Mouse (Mus musculus) C2C12 (cell line): ENCODE measurements at regions not wholly inside any gene's neighbourhood (a gene's known extent, or its start where the extent isn't known, plus 50 kb on each side); places are given as distances from the start of the nearest gene placed in this dataset.

Experiments used
- CTCF ChIP-seq: IDR thresholded peaks from one replicate; pipeline ENCODE4 v1.5.1; 2011; ENCODE audit not compliant: control insufficient read depth, insufficient read depth, insufficient read length
- MYOD1 ChIP-seq: IDR thresholded peaks from one replicate; pipeline ENCODE4 v1.6.1; 2011; ENCODE audit warnings: low read depth; ENCODE audit not compliant: control insufficient read depth, insufficient read length
- MYOG ChIP-seq: IDR thresholded peaks from one replicate; pipeline ENCODE4 v1.6.1; 2011; ENCODE audit not compliant: control insufficient read depth, insufficient read length; ENCODE audit errors: extremely low read depth

DNA sequence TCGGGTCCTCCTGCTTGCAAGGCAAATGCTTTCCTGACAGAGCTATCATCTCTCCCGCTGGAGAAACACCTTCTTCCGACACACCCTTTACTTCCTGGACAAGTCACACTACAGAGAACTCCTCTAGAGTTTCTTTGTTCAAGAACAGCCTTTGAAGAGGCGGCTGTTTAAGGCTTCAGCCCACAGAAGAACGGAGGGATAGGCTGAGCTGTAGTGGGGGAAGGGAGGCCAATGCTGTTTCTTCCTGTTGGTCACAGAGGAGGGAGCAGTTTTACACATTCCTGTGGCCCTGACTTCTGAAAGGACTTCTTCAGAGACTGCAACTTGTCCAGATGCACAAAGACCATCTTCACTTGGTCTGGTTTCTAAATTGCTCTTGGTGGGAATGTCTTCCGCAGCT, 252.1 kb upstream of the Tgfbr2 start:
- TF ChIP-seq CTCF (no peak), MYOG (no peak), MYOD1 (no peak)
